ENCODE assay signal across 9 mouse cellular contexts in genomic region chr3:14679227-14679893, GRCm38 (mm10). TPM values are rescaled to one million over a fixed set of nuclear protein-coding genes. Genes with fewer than 3 reads are reported as not detected.
DNase-seq lines count a peak whose midpoint lies in the region; ATAC-seq lines count a peak whose summit lies in the region.
"Had no signal": no experiment of that assay in that cellular context is flagged by ENCODE, and none has a peak within 500 bp of the region (broad histone marks: within the 10 kb centered on the region; RNA-seq: fewer than 3 reads in every experiment).

No protein-coding gene starts in this region.

- H3K9ac ChIP-seq in hindbrain, embryonic 13.5 days, result no peak overlapping the region

- H3K27ac ChIP-seq in hindbrain, embryonic 13.5 days, result no peak overlapping the region
- H3K27ac ChIP-seq: macrophage had no signal

- no peak overlapping the region for H3K4me3 ChIP-seq in hindbrain, embryonic 13.5 days

- no peaks in the 10 kb centered on the region for H3K9me3 ChIP-seq in hindbrain, embryonic 13.5 days

- no peaks in the 10 kb centered on the region for H3K36me3 ChIP-seq in hindbrain, embryonic 13.5 days
- no peaks in the 10 kb centered on the region for H3K36me3 ChIP-seq in splenic B cell, adult 2 months (ENCODE audit: control insufficient read depth, insufficient read depth, low read length, poor library complexity, severe bottlenecking)

- no peaks in the 10 kb centered on the region for H3K4me1 ChIP-seq in hindbrain, embryonic 13.5 days (replicated peaks)

- WGBS in hindbrain, embryonic 13.5 days, result 21% methylated on average over 15 of the region's 15 CpGs

- ATAC-seq in hindbrain, embryonic 13.5 days (ENCODE audit: low FRiP score), result peak; percentile 68
- peak; percentile 79; the same call in 1 of the 2 replicates for ATAC-seq in megakaryocyte-erythroid progenitor cell, adult 5-6 weeks (replicated peaks; ENCODE audit: low FRiP score, low TSS enrichment, poor library complexity, severe bottlenecking)

- H3K27me3 ChIP-seq in hindbrain, embryonic 13.5 days, result no peaks in the 10 kb centered on the region
- H3K27me3 ChIP-seq in splenic B cell, adult 2 months (ENCODE audit: control insufficient read depth, insufficient read depth, low read length, poor library complexity, severe bottlenecking), result no peaks in the 10 kb centered on the region; the same call in 1 of the 2 replicates

- no peak overlapping the region for H3K4me2 ChIP-seq in hindbrain, embryonic 13.5 days

- peak; percentile 30 for DNase-seq in layer of hippocampus, adult 11-12 months (ENCODE audit: low spot score)
- no peak for DNase-seq in layer of hippocampus, adult 9-11 months
- peak; percentile 57 for DNase-seq in embryo, embryonic 10.5 days (ENCODE audit: low spot score)
- DNase-seq in left cerebral cortex, adult 18-20 months (ENCODE audit: low spot score in 2 of 2), result peak; percentile 31 to 32
- DNase-seq in splenic B cell, adult 2 months (ENCODE audit: low read depth, low spot score), result peak; percentile 59
- DNase-seq in MN1 (ENCODE audit: low spot score), result no peak

RNA-seq across cellular contexts. Expression of gene Car13, which starts 37.8 kb away (rescaled TPM):
- 1.5 and 1.7 TPM in 2 replicates for polyA plus RNA-seq in hindbrain, embryonic 13.5 days (2015; fragmentation: Nextera tagmentation; extraction: Ambion mirVana)
- total RNA-seq in left cerebral cortex, adult 18-20 months (2021), result 1 to 10 TPM; 1.4 to 2.4 TPM
- total RNA-seq in megakaryocyte-erythroid progenitor cell, adult 5-6 weeks (2014; fragmentation: Nextera tagmentation), result 6.2 and 10.9 TPM in 2 replicates
- 9.0 and 9.6 TPM in 2 replicates for total RNA-seq in megakaryocyte-erythroid progenitor cell, adult 5-6 weeks (2017)

Comparison
In these comparisons a context has a peak if more than half of its experiments do, and no peak if none do; other contexts are left out.
1. DNase-seq: peak in layer of hippocampus, adult 11-12 months (single experiment), embryo, embryonic 10.5 days (single experiment), left cerebral cortex, adult 18-20 months (2 of 2) and splenic B cell, adult 2 months (single experiment); none in layer of hippocampus, adult 9-11 months (single experiment) and MN1 (single experiment).